Mouse (Mus musculus) MEL (cell line): ENCODE measurements around the gene Olfr1496. TPM values are rescaled to one million over a fixed set of nuclear protein-coding genes. Genes with fewer than 3 reads are reported as not detected.

ENCODE experiments used
- DNase-seq: peaks from one replicate; pipeline ENCODE4 v3.0.0; 2011; ENCODE audit warnings: low read depth, low spot score
- H3K27ac ChIP-seq: 2 replicates; pipeline ENCODE4 v1.5.1; 2012; ENCODE audit warnings: low read depth, mild to moderate bottlenecking, control low read depth, low read length, moderate library complexity; ENCODE audit not compliant: control insufficient read depth
- H3K27me3 ChIP-seq, 2 experiments: fragments of 150-350 bp in 1 of 2; sonication (generic) in 1 of 2; 2 replicates each; pipeline ENCODE4 v1.6.1; 2012; ENCODE audit warnings: low read length in 2 of 2, mild to moderate bottlenecking in 2 of 2, improper control_type of control experiment in 1 of 2, moderate library complexity in 1 of 2; ENCODE audit not compliant: insufficient read depth in 2 of 2, control insufficient read depth in 1 of 2
- H3K36me3 ChIP-seq, 2 experiments: 2 replicates each; pipeline ENCODE4 v1.6.1; 2012 to 2014; ENCODE audit warnings: low read length in 2 of 2, improper control_type of control experiment in 1 of 2, inconsistent platforms in 1 of 2, mild to moderate bottlenecking in 1 of 2; ENCODE audit not compliant: insufficient read depth in 2 of 2, control insufficient read depth in 1 of 2
- H3K4me1 ChIP-seq, 2 experiments: fragments of 150-350 bp in 1 of 2; sonication (generic) in 1 of 2; 2 replicates each; pipeline ENCODE4 v1.6.1; 2012; ENCODE audit warnings: low read length in 2 of 2, improper control_type of control experiment in 1 of 2, mild to moderate bottlenecking in 1 of 2; ENCODE audit not compliant: insufficient read depth in 2 of 2, control insufficient read depth in 1 of 2
- H3K4me3 ChIP-seq, 2 experiments: fragments of 150-350 bp in 1 of 2; sonication (generic) in 1 of 2; 2 replicates each; pipeline ENCODE4 v1.5.1; 2012; ENCODE audit warnings: low read depth in 2 of 2, low read length in 2 of 2, mild to moderate bottlenecking in 2 of 2, moderate library complexity in 2 of 2, control low read depth in 1 of 2, improper control_type of control experiment in 1 of 2; ENCODE audit not compliant: control insufficient read depth in 1 of 2, insufficient read depth in 1 of 2
- H3K79me2 ChIP-seq: 2 replicates; pipeline ENCODE4 v1.6.1; 2012; ENCODE audit warnings: mild to moderate bottlenecking, low read length, moderate library complexity; ENCODE audit not compliant: control insufficient read depth, poor library complexity, insufficient read depth
- H3K9ac ChIP-seq: 2 replicates; pipeline ENCODE4 v1.6.1; 2012; ENCODE audit warnings: low read depth, mild to moderate bottlenecking, control low read depth, low read length, moderate library complexity; ENCODE audit not compliant: control insufficient read depth, poor library complexity, severe bottlenecking
- H3K9me3 ChIP-seq: fragments of 150-350 bp; sonication (generic); replicated peaks from 2 replicates; pipeline ENCODE4 v1.6.1; 2012; ENCODE audit warnings: mild to moderate bottlenecking, low read length, improper control_type of control experiment, moderate library complexity; ENCODE audit not compliant: insufficient read depth
- BHLHE40 ChIP-seq: IDR thresholded peaks from 2 replicates; pipeline ENCODE4 v1.6.1; 2012; ENCODE audit warnings: low read depth, mild to moderate bottlenecking, inconsistent platforms, low read length, improper control_type of control experiment, borderline replicate concordance
- CHD1 ChIP-seq: IDR thresholded peaks from 2 replicates; pipeline ENCODE4 v1.6.1; 2012; ENCODE audit warnings: low read depth, mild to moderate bottlenecking, inconsistent platforms, low read length, improper control_type of control experiment
- CHD2 ChIP-seq: IDR thresholded peaks from 2 replicates; pipeline ENCODE4 v1.6.1; 2011; ENCODE audit warnings: low read length, improper control_type of control experiment
- CTCF ChIP-seq, 3 experiments: IDR thresholded peaks in 2 of 3; conservative IDR thresholded peaks in 1 of 3; 2 replicates each; pipeline ENCODE4 v1.5.1; 2011 to 2012; ENCODE audit warnings: low read length in 3 of 3, low read depth in 2 of 3, mild to moderate bottlenecking in 2 of 3, improper control_type of control experiment in 1 of 3, inconsistent platforms in 1 of 3, mixed read lengths in 1 of 3, moderate library complexity in 1 of 3; ENCODE audit not compliant: control insufficient read depth in 1 of 3, insufficient read depth in 1 of 3, poor library complexity in 1 of 3, severe bottlenecking in 1 of 3
- E2F4 ChIP-seq: IDR thresholded peaks from 2 replicates; pipeline ENCODE4 v1.6.1; 2011; ENCODE audit warnings: low read depth, low read length, improper control_type of control experiment, borderline replicate concordance
- GABPA ChIP-seq: IDR thresholded peaks from 2 replicates; pipeline ENCODE4 v1.6.1; 2012; ENCODE audit warnings: low read depth, mild to moderate bottlenecking, inconsistent platforms, low read length, improper control_type of control experiment, moderate library complexity
- GATA1 ChIP-seq: IDR thresholded peaks from 2 replicates; pipeline ENCODE4 v1.6.1; 2011; ENCODE audit warnings: low read depth, low read length, improper control_type of control experiment
- HCFC1 ChIP-seq: IDR thresholded peaks from 2 replicates; pipeline ENCODE4 v1.6.1; 2012; ENCODE audit warnings: low read depth, mild to moderate bottlenecking, inconsistent platforms, low read length, improper control_type of control experiment, moderate library complexity
- JUND ChIP-seq: IDR thresholded peaks from 2 replicates; pipeline ENCODE4 v1.6.1; 2011; ENCODE audit warnings: low read depth, mild to moderate bottlenecking, improper control_type of control experiment, low read length
- MAFK ChIP-seq: IDR thresholded peaks from 2 replicates; pipeline ENCODE4 v1.6.1; 2011; ENCODE audit warnings: low read depth, mild to moderate bottlenecking, low read length, improper control_type of control experiment, borderline replicate concordance
- MXI1 ChIP-seq: IDR thresholded peaks from 2 replicates; pipeline ENCODE4 v1.6.1; 2011; ENCODE audit warnings: mild to moderate bottlenecking, low read depth, low read length, improper control_type of control experiment
- NELFE ChIP-seq: IDR thresholded peaks from 2 replicates; pipeline ENCODE4 v1.6.1; 2011; ENCODE audit warnings: low read depth, low read length, improper control_type of control experiment
- POLR2A ChIP-seq, 2 experiments: IDR thresholded peaks; 2 replicates each; pipeline ENCODE4 v1.6.1; 2011 to 2012; ENCODE audit warnings: low read length in 2 of 2, mild to moderate bottlenecking in 2 of 2, control low read depth in 1 of 2, improper control_type of control experiment in 1 of 2, low read depth in 1 of 2, moderate library complexity in 1 of 2; ENCODE audit not compliant: control insufficient read depth in 1 of 2, insufficient read depth in 1 of 2, poor library complexity in 1 of 2
- POLR2AphosphoS2 ChIP-seq: IDR thresholded peaks from 2 replicates; pipeline ENCODE4 v1.6.1; 2011; ENCODE audit warnings: low read length, improper control_type of control experiment
- POLR2AphosphoS5 ChIP-seq: IDR thresholded peaks from 2 replicates; pipeline ENCODE4 v1.6.1; 2012; ENCODE audit warnings: low read depth, borderline replicate concordance, mild to moderate bottlenecking, inconsistent platforms, low read length, moderate library complexity, mixed read lengths
- RAD21 ChIP-seq: IDR thresholded peaks from 2 replicates; pipeline ENCODE4 v1.6.1; 2011; ENCODE audit warnings: mild to moderate bottlenecking, low read depth, low read length, improper control_type of control experiment
- SMC3 ChIP-seq: IDR thresholded peaks from 2 replicates; pipeline ENCODE4 v1.6.1; 2011; ENCODE audit warnings: low read depth, low read length, improper control_type of control experiment
- TAL1 ChIP-seq: IDR thresholded peaks from 2 replicates; pipeline ENCODE4 v1.6.1; 2012; ENCODE audit warnings: mild to moderate bottlenecking, inconsistent platforms, low read length, moderate library complexity, mixed read lengths
- USF2 ChIP-seq, 2 experiments: IDR thresholded peaks; 2 replicates each; pipeline ENCODE4 v1.6.1; 2011 to 2012; ENCODE audit warnings: improper control_type of control experiment in 2 of 2, low read length in 2 of 2, borderline replicate concordance in 1 of 2, inconsistent platforms in 1 of 2, low read depth in 1 of 2, mild to moderate bottlenecking in 1 of 2; ENCODE audit not compliant: insufficient read depth in 1 of 2
- ZC3H11A ChIP-seq: IDR thresholded peaks from 2 replicates; pipeline ENCODE4 v1.6.1; 2012; ENCODE audit warnings: low read depth, mild to moderate bottlenecking, inconsistent platforms, low read length, improper control_type of control experiment
- ZNF384 ChIP-seq: IDR thresholded peaks from 2 replicates; pipeline ENCODE4 v1.6.1; 2012; ENCODE audit warnings: low read depth, mild to moderate bottlenecking, inconsistent platforms, low read length, improper control_type of control experiment
- polyA plus RNA-seq, 2 experiments: library from polyadenylated mRNA; stranded (reverse) in 1 of 2; unstranded in 1 of 2; fragments of >175 nt in 1 of 2; fragments of >200 nt in 1 of 2; gene quantifications; 2 replicates each; pipeline versions ENCODE4 v1.2.1 to v1.2.4; 2012; ENCODE audit warnings: low replicate concordance in 2 of 2, low read depth in 1 of 2; ENCODE audit not compliant: insufficient read length in 2 of 2, insufficient read depth in 1 of 2, missing spikeins in 1 of 2
- total RNA-seq: library from RNA; depleted of rRNA; stranded (reverse); fragments of 300-350 nt; gene quantifications from 2 replicates; pipeline ENCODE4 v1.2.3, GENCODE M21; 2012

The Olfr1496 gene
- total and polyA plus RNA-seq, 3 experiments, result not detected

- H3K4me1 ChIP-seq, result no peaks in the 10 kb centered on the region
- TF ChIP-seq SMC3 (no peak), GATA1 (no peak), HCFC1 (no peak), CHD1 (no peak), RAD21 (no peak), BHLHE40 (no peak), CHD2 (no peak), JUND (no peak), ZC3H11A (no peak), POLR2AphosphoS5 (no peak), POLR2A (IDR thresholded peaks at IDR 0.05; ENCODE audit: control insufficient read depth in 1 of 2, insufficient read depth in 1 of 2, low read depth in 1 of 2, low read length in 2 of 2, poor library complexity in 1 of 2) (no peak), CTCF (IDR thresholded peaks at IDR 0.05 in 2 of 3, conservative IDR thresholded peaks at IDR 0.05 in 1 of 3; ENCODE audit: control insufficient read depth in 1 of 3, insufficient read depth in 1 of 3, low read depth in 2 of 3, low read length in 3 of 3, poor library complexity in 1 of 3, severe bottlenecking in 1 of 3) (no peak), E2F4 (no peak), MXI1 (no peak), NELFE (no peak)
Measured at GRCm38 (mm10) chr19:13764306-13764705, 13.4 kb upstream of the Olfr1496 start, which contains the start of gene Olfr1495. Gene Olfr1495 (plus strand): TSS chr19:13764606.

GRCm38 (mm10) chr19:13768565-13769276 is 9.0 kb upstream of the Olfr1496 start:
- H3K27ac ChIP-seq, result no peak overlapping the region
- no peak overlapping the region for H3K9ac ChIP-seq
- H3K4me1 ChIP-seq, result no peaks in the 10 kb centered on the region
- H3K36me3 ChIP-seq, result no peaks in the 10 kb centered on the region
- TF ChIP-seq MAFK (no peak), TAL1 (no peak), POLR2AphosphoS2 (no peak), GABPA (no peak), ZNF384 (no peak), USF2 (IDR thresholded peaks at IDR 0.05; ENCODE audit: borderline replicate concordance in 1 of 2, insufficient read depth in 1 of 2, low read depth in 1 of 2, low read length in 2 of 2) (no peak), CHD2 (no peak)
- H3K27me3 ChIP-seq, result no peaks in the 10 kb centered on the region
- no peak overlapping the region for H3K4me3 ChIP-seq
- no peaks in the 10 kb centered on the region for H3K79me2 ChIP-seq
- DNase-seq, result no peak
- H3K9me3 ChIP-seq, result no peaks in the 10 kb centered on the region

More at GRCm38 (mm10) chr19:13764306-13764705, 13.4 kb upstream of the Olfr1496 start, which contains the start of gene Olfr1495:
- Histone ChIP-seq H3K27ac (no peak within 1 kb of the TSS), H3K9ac (no peak within 1 kb of the TSS), H3K79me2 (no peaks in the 10 kb centered on the region), H3K4me3 (no peak within 1 kb of the TSS), H3K9me3 (no peaks in the 10 kb centered on the region), H3K27me3 (no peaks in the 10 kb centered on the region), H3K36me3 (no peaks in the 10 kb centered on the region)
- no peak for DNase-seq
